26 mouse cellular contexts compared by ENCODE assay signal in the genomic region with DNA sequence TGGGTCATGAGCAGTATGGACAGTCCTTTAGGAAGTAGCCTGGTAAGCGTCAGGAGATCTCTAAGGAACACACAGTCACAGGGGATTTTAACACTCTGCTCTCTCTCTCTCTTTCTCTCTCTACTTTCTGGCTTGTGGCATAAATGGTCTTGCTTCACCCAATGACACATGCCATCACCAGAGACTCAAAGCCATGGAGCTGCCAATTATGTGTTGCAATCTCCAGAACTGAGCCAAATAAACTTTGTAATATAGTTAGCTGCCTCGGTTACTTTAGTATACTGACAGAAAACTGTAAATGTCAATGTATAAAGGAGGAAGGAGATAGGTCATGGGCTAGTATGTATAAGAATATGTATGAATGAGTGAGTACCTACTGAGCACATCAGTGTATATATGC.
A peak's percentile ranks its signal among the peaks of the same experiment; 100 is the strongest.
DNase-seq lines count a peak whose midpoint lies in the region; ATAC-seq and TF ChIP-seq lines count a peak whose summit lies in the region.
"Had no signal": no experiment of that assay in that cellular context is flagged by ENCODE, and none has a peak within 500 bp of the region (broad histone marks: within the 10 kb centered on the region; RNA-seq: fewer than 3 reads in every experiment).

No protein-coding gene starts in this region.

- TF ChIP-seq POLR2A in small intestine, adult 2 months (IDR thresholded peaks at IDR 0.05; ENCODE audit: low read depth, low read length), result no peak

- TF ChIP-seq CTCF in gastrocnemius, adult 2 months (IDR thresholded peaks at IDR 0.05), result no peak
- no peak for TF ChIP-seq CTCF in small intestine, adult 2 months (IDR thresholded peaks at IDR 0.05; ENCODE audit: extremely low read depth, insufficient read length, insufficient replicate concordance, low read depth, low read length)

- no peak for DNase-seq in gastrocnemius, adult 2 months
- no peak for DNase-seq in gastrocnemius, postnatal 10 days
- peak; percentile 47 for DNase-seq in lung, postnatal 36 days
- DNase-seq in lung, postnatal 14 days, result no peak
- DNase-seq in gonadal fat pad, adult 2 months (ENCODE audit: low read depth), result peak; percentile 78
- DNase-seq in thymus, postnatal 10 days (ENCODE audit: low spot score in 2 of 2), result no peak
- DNase-seq: B cell, adult 2 months; cerebellum, adult 2 months; cerebellum, postnatal 25 days; gastrocnemius, postnatal 36 days; kidney, adult 2 months; kidney, postnatal 10 days; lung, embryonic 14.5 days; midbrain, embryonic 14.5 days; retina, postnatal 1 day; right cerebral cortex, postnatal 25 days; thymus, postnatal 36 days had no signal

- intact Hi-C loops in gastrocnemius, adult 2 months (cut with DNase I), result no loop called here

- ATAC-seq in activated CD4-positive, CD25-positive, alpha-beta regulatory T cell, adult 4 months, result no peak
- ATAC-seq: forebrain, embryonic 16.5 days had no signal

- H3K27me3 ChIP-seq in small intestine, adult 2 months (ENCODE audit: control insufficient read depth, insufficient read depth, low read length), result no peaks in the 10 kb centered on the region
- H3K27me3 ChIP-seq: embryonic facial prominence, embryonic 12.5 days; hindbrain, embryonic 15.5 days; megakaryocyte, embryonic 14.5 days; neural tube, embryonic 13.5 days; stomach, embryonic 15.5 days had no signal

- H3K4me3 ChIP-seq in gastrocnemius, adult 2 months, result no peak overlapping the region
- H3K4me3 ChIP-seq in small intestine, adult 2 months (ENCODE audit: low read depth, low read length), result no peak overlapping the region
- H3K4me3 ChIP-seq: embryonic facial prominence, embryonic 12.5 days; hindbrain, embryonic 15.5 days; limb, embryonic 10.5 days; megakaryocyte, embryonic 14.5 days; neural tube, embryonic 13.5 days; stomach, embryonic 15.5 days had no signal

- H3K4me1 ChIP-seq in small intestine, adult 2 months (ENCODE audit: control insufficient read depth, insufficient read depth, insufficient read length, low read length), result peaks cover 27% of the 10 kb centered on the region

- 53% methylated on average over 2 of the region's 2 CpGs for WGBS in small intestine, adult 2 months

- H3K36me3 ChIP-seq in small intestine, adult 2 months (ENCODE audit: control insufficient read depth, insufficient read depth, low read length), result no peaks in the 10 kb centered on the region
- H3K36me3 ChIP-seq: embryonic facial prominence, embryonic 12.5 days; hindbrain, embryonic 15.5 days; neural tube, embryonic 13.5 days; stomach, embryonic 15.5 days had no signal

- H3K27ac ChIP-seq in gastrocnemius, adult 2 months, result peak overlapping the region; percentile 70; the same call in 1 of the 2 replicates
- H3K27ac ChIP-seq in small intestine, adult 2 months (ENCODE audit: insufficient read depth, low read depth, low read length), result 0 out of 2 replicates have a peak overlapping the region, but pooled peaks have one; percentile 31
- H3K27ac ChIP-seq: embryonic facial prominence, embryonic 12.5 days; hindbrain, embryonic 15.5 days; limb, embryonic 10.5 days; neural tube, embryonic 13.5 days; stomach, embryonic 15.5 days had no signal

Comparison
In these comparisons a context has a peak if more than half of its experiments do, and no peak if none do; other contexts are left out.
1. DNase-seq: peak in lung, postnatal 36 days (single experiment) and gonadal fat pad, adult 2 months (single experiment); none in gastrocnemius, adult 2 months (single experiment), gastrocnemius, postnatal 10 days (single experiment), lung, postnatal 14 days (single experiment) and thymus, postnatal 10 days (0 of 2).